Mouse (Mus musculus): ENCODE measurements around the gene Lhfpl5. TPM values are rescaled to one million over a fixed set of nuclear protein-coding genes. Genes with fewer than 3 reads are reported as not detected.
"Not testable (repeated sequence)": the region's sequence is repeated elsewhere in the genome, so short reads cannot be mapped to it uniquely, and the experiment has no call there.

Lhfpl5 gene
- polyA plus RNA-seq, 1 experiment from 2014 or later: 0.22 TPM

GRCm38 (mm10) chr17:28537881-28538280, 37.6 kb upstream of the Lhfpl5 start:
- WGBS (ENCODE audit: insufficient replicate concordance): 42% methylated on average over 12 of the region's 12 CpGs
- H3K36me3 ChIP-seq (ENCODE audit: control insufficient read depth, insufficient read depth): no peaks in the 10 kb centered on the region

GRCm38 (mm10) chr17:28546925-28547324, 28.5 kb upstream of the Lhfpl5 start:
- no peaks in the 10 kb centered on the region for H3K36me3 ChIP-seq (ENCODE audit: control insufficient read depth, insufficient read depth)
- no peak overlapping the region for H3K4me2 ChIP-seq (ENCODE audit: low read depth, low read length)
- no peaks in the 10 kb centered on the region for H3K4me1 ChIP-seq (ENCODE audit: control insufficient read depth, low read depth, low read length)
- H3K9ac ChIP-seq (ENCODE audit: low read depth, low read length): no peak overlapping the region
- H3K4me3 ChIP-seq (ENCODE audit: low read depth, low read length): no peak overlapping the region
- H3K9me3 ChIP-seq (replicated peaks; ENCODE audit: control insufficient read depth, low read length): no peaks in the 10 kb centered on the region
- no peaks in the 10 kb centered on the region; the same call in 1 of the 2 replicates for H3K27me3 ChIP-seq (ENCODE audit: control insufficient read depth, insufficient read depth, low read depth, low read length)
- no peak overlapping the region for H3K27ac ChIP-seq (ENCODE audit: low read length)
- WGBS (ENCODE audit: insufficient replicate concordance): 66% methylated on average over 1 of the region's 1 CpGs
- ATAC-seq (ENCODE audit: low read depth): no peak

More at GRCm38 (mm10) chr17:28537881-28538280, 37.6 kb upstream of the Lhfpl5 start:
- no peak overlapping the region for H3K27ac ChIP-seq (ENCODE audit: low read length)
- no peak for ATAC-seq (ENCODE audit: low read depth)
- no peak overlapping the region for H3K4me3 ChIP-seq (ENCODE audit: low read depth, low read length)
- H3K4me2 ChIP-seq (ENCODE audit: low read depth, low read length): no peak overlapping the region
- H3K9me3 ChIP-seq (replicated peaks; ENCODE audit: control insufficient read depth, low read length): no peaks in the 10 kb centered on the region
- H3K9ac ChIP-seq (ENCODE audit: low read depth, low read length): no peak overlapping the region
- H3K27me3 ChIP-seq (ENCODE audit: control insufficient read depth, insufficient read depth, low read depth, low read length): no peaks in the 10 kb centered on the region
- H3K4me1 ChIP-seq (ENCODE audit: control insufficient read depth, low read depth, low read length): no peaks in the 10 kb centered on the region

- ATAC-seq (ENCODE audit: low read depth): no peak
- no peaks in the 10 kb centered on the region for H3K9me3 ChIP-seq (replicated peaks; ENCODE audit: control insufficient read depth, low read length)
- H3K4me3 ChIP-seq (ENCODE audit: low read depth, low read length): no peak overlapping the region
- H3K9ac ChIP-seq (ENCODE audit: low read depth, low read length): no peak overlapping the region
- no peak overlapping the region for H3K4me2 ChIP-seq (ENCODE audit: low read depth, low read length)
- no peaks in the 10 kb centered on the region for H3K4me1 ChIP-seq (ENCODE audit: control insufficient read depth, low read depth, low read length)
- H3K36me3 ChIP-seq (ENCODE audit: control insufficient read depth, insufficient read depth): no peaks in the 10 kb centered on the region
- 53% methylated on average over 11 of the region's 11 CpGs for WGBS (ENCODE audit: insufficient replicate concordance)
- H3K27me3 ChIP-seq (ENCODE audit: control insufficient read depth, insufficient read depth, low read depth, low read length): no peaks in the 10 kb centered on the region; the same call in 1 of the 2 replicates
- no peak overlapping the region for H3K27ac ChIP-seq (ENCODE audit: low read length)
These were observed 26.9 kb upstream of the Lhfpl5 start for GRCm38 (mm10) chr17:28548550-28548949.

GRCm38 (mm10) chr17:28549111-28549510, 26.3 kb upstream of the Lhfpl5 start, which contains the start of gene Clpsl2:
Gene Clpsl2, plus strand, starts transcription at chr17:28549411.
- Histone ChIP-seq H3K36me3 (ENCODE audit: control insufficient read depth, insufficient read depth) (no peaks in the 10 kb centered on the region), H3K27me3 (ENCODE audit: control insufficient read depth, insufficient read depth, low read depth, low read length) (no peaks in the 10 kb centered on the region; the same call in 1 of the 2 replicates), H3K27ac (ENCODE audit: low read length) (no peak within 1 kb of the TSS), H3K4me3 (ENCODE audit: low read depth, low read length) (no peak within 1 kb of the TSS), H3K4me1 (ENCODE audit: control insufficient read depth, low read depth, low read length) (no peaks in the 10 kb centered on the region), H3K4me2 (ENCODE audit: low read depth, low read length) (no peak within 1 kb of the TSS), H3K9me3 (replicated peaks; ENCODE audit: control insufficient read depth, low read length) (no peaks in the 10 kb centered on the region), H3K9ac (ENCODE audit: low read depth, low read length) (no peak within 1 kb of the TSS)
- ATAC-seq (ENCODE audit: low read depth): no peak
- WGBS (ENCODE audit: insufficient replicate concordance): 67% methylated on average over 14 of the region's 14 CpGs

GRCm38 (mm10) chr17:28553040-28553793, 22.2 kb upstream of the Lhfpl5 start:
- Histone ChIP-seq H3K4me3 (ENCODE audit: low read depth, low read length) (no peak overlapping the region), H3K36me3 (ENCODE audit: control insufficient read depth, insufficient read depth) (no peaks in the 10 kb centered on the region), H3K9me3 (replicated peaks; ENCODE audit: control insufficient read depth, low read length) (no peaks in the 10 kb centered on the region), H3K4me2 (ENCODE audit: low read depth, low read length) (no peak overlapping the region), H3K9ac (ENCODE audit: low read depth, low read length) (no peak overlapping the region), H3K27ac (ENCODE audit: low read length) (no peak overlapping the region), H3K27me3 (ENCODE audit: control insufficient read depth, insufficient read depth, low read depth, low read length) (no peaks in the 10 kb centered on the region; the same call in 1 of the 2 replicates), H3K4me1 (ENCODE audit: control insufficient read depth, low read depth, low read length) (no peaks in the 10 kb centered on the region; the same call in 1 of the 2 replicates)
- no peak for ATAC-seq (ENCODE audit: low read depth)
- WGBS (ENCODE audit: insufficient replicate concordance): 10% methylated on average over 14 of the region's 14 CpGs

GRCm38 (mm10) chr17:28554021-28554420, 21.4 kb upstream of the Lhfpl5 start:
- not testable (repeated sequence) for H3K27ac ChIP-seq (ENCODE audit: low read length); H3K36me3 ChIP-seq (ENCODE audit: control insufficient read depth, insufficient read depth); H3K9ac ChIP-seq (ENCODE audit: low read depth, low read length); ATAC-seq (ENCODE audit: low read depth); H3K9me3 ChIP-seq (replicated peaks; ENCODE audit: control insufficient read depth, low read length); H3K4me1 ChIP-seq (ENCODE audit: control insufficient read depth, low read depth, low read length); H3K27me3 ChIP-seq (ENCODE audit: control insufficient read depth, insufficient read depth, low read depth, low read length); H3K4me2 ChIP-seq (ENCODE audit: low read depth, low read length); H3K4me3 ChIP-seq (ENCODE audit: low read depth, low read length)
- WGBS (ENCODE audit: insufficient replicate concordance): 80% methylated on average over 4 of the region's 4 CpGs

GRCm38 (mm10) chr17:28556635-28557396, 18.6 kb upstream of the Lhfpl5 start:
- Histone ChIP-seq H3K4me1 (ENCODE audit: control insufficient read depth, low read depth, low read length) (no peaks in the 10 kb centered on the region; the same call in none of the 2 replicates), H3K9ac (ENCODE audit: low read depth, low read length) (no peak overlapping the region), H3K36me3 (ENCODE audit: control insufficient read depth, insufficient read depth) (no peaks in the 10 kb centered on the region), H3K4me2 (ENCODE audit: low read depth, low read length) (no peak overlapping the region), H3K27ac (ENCODE audit: low read length) (no peak overlapping the region), H3K4me3 (ENCODE audit: low read depth, low read length) (no peak overlapping the region), H3K27me3 (ENCODE audit: control insufficient read depth, insufficient read depth, low read depth, low read length) (no peaks in the 10 kb centered on the region), H3K9me3 (replicated peaks; ENCODE audit: control insufficient read depth, low read length) (no peaks in the 10 kb centered on the region)
- WGBS (ENCODE audit: insufficient replicate concordance): 35% methylated on average over 6 of the region's 6 CpGs
- ATAC-seq (ENCODE audit: low read depth): peak; percentile 48

GRCm38 (mm10) chr17:28557772-28558171, 17.7 kb upstream of the Lhfpl5 start:
- Histone ChIP-seq H3K4me1 (ENCODE audit: control insufficient read depth, low read depth, low read length) (no peaks in the 10 kb centered on the region; the same call in none of the 2 replicates), H3K27ac (ENCODE audit: low read length) (no peak overlapping the region), H3K4me3 (ENCODE audit: low read depth, low read length) (no peak overlapping the region), H3K9ac (ENCODE audit: low read depth, low read length) (no peak overlapping the region), H3K4me2 (ENCODE audit: low read depth, low read length) (no peak overlapping the region), H3K9me3 (replicated peaks; ENCODE audit: control insufficient read depth, low read length) (no peaks in the 10 kb centered on the region), H3K36me3 (ENCODE audit: control insufficient read depth, insufficient read depth) (no peaks in the 10 kb centered on the region), H3K27me3 (ENCODE audit: control insufficient read depth, insufficient read depth, low read depth, low read length) (no peaks in the 10 kb centered on the region)
- WGBS (ENCODE audit: insufficient replicate concordance): 50% methylated on average over 6 of the region's 6 CpGs
- no peak for ATAC-seq (ENCODE audit: low read depth)

GRCm38 (mm10) chr17:28560598-28560997, 14.8 kb upstream of the Lhfpl5 start, which contains the start of gene Clps:
Gene Clps, minus strand, starts transcription at chr17:28560766.
- Histone ChIP-seq H3K27me3 (ENCODE audit: control insufficient read depth, insufficient read depth, low read depth, low read length) (no peaks in the 10 kb centered on the region), H3K4me3 (ENCODE audit: low read depth, low read length) (no peak within 1 kb of the TSS), H3K36me3 (ENCODE audit: control insufficient read depth, insufficient read depth) (no peaks in the 10 kb centered on the region), H3K27ac (ENCODE audit: low read length) (no peak within 1 kb of the TSS), H3K4me1 (ENCODE audit: control insufficient read depth, low read depth, low read length) (no peaks in the 10 kb centered on the region; the same call in none of the 2 replicates), H3K9me3 (replicated peaks; ENCODE audit: control insufficient read depth, low read length) (no peaks in the 10 kb centered on the region), H3K9ac (ENCODE audit: low read depth, low read length) (no peak within 1 kb of the TSS), H3K4me2 (ENCODE audit: low read depth, low read length) (no peak within 1 kb of the TSS)
- 50% methylated on average over 4 of the region's 4 CpGs for WGBS (ENCODE audit: insufficient replicate concordance)
- ATAC-seq (ENCODE audit: low read depth): no peak

All from liver, embryonic 16.5 days (tissue).